Mouse (Mus musculus) bone marrow macrophage, adult 2 months (primary cell): ENCODE results near the gene Odf3l1. TPM values are rescaled to one million over a fixed set of nuclear protein-coding genes. Genes with fewer than 3 reads are reported as not detected.
"Not testable (repeated sequence)": the region's sequence is repeated elsewhere in the genome, so short reads cannot be mapped to it uniquely, and the experiment has no call there.

Experiments
- H3K27ac ChIP-seq: 2 replicates; pipeline ENCODE4 v1.5.1; 2012; ENCODE audit warnings: low read depth, low read length; ENCODE audit not compliant: insufficient read depth
- H3K4me1 ChIP-seq: 2 replicates; pipeline ENCODE4 v1.6.1; 2012; ENCODE audit warnings: low read length; ENCODE audit not compliant: control insufficient read depth, insufficient read depth
- H3K4me3 ChIP-seq: 2 replicates; pipeline ENCODE4 v1.5.1; 2012; ENCODE audit warnings: mild to moderate bottlenecking, low read length, moderate library complexity; ENCODE audit not compliant: insufficient read depth
- CTCF ChIP-seq: IDR thresholded peaks from 2 replicates; pipeline ENCODE4 v1.5.1; 2012; ENCODE audit warnings: low read depth, mild to moderate bottlenecking, low read length, moderate library complexity
- POLR2A ChIP-seq: IDR thresholded peaks from 2 replicates; pipeline ENCODE4 v1.6.1; 2012; ENCODE audit warnings: mild to moderate bottlenecking, low read depth, low read length, borderline replicate concordance
- polyA plus RNA-seq: library from polyadenylated mRNA; stranded (reverse); fragments of >200 nt; gene quantifications from 2 replicates; pipeline ENCODE4 v1.2.4, GENCODE M21; 2012; ENCODE audit not compliant: missing spikeins, insufficient read depth, insufficient read length

Odf3l1 gene
- not detected in 2 replicates for polyA plus RNA-seq

- Histone ChIP-seq H3K4me3 (no peak within 1 kb of the TSS), H3K4me1 (peaks cover 11% of the 10 kb centered on the region; the same call in 1 of the 2 replicates), H3K27ac (no peak within 1 kb of the TSS)
- TF ChIP-seq CTCF: no peak
- no peak for TF ChIP-seq POLR2A
Measured at GRCm38 (mm10) chr9:56864216-56864729, at the start of gene Odf3l1. Gene Odf3l1 (minus strand): TSS chr9:56864679.

- Histone ChIP-seq H3K4me1 (peaks cover 17% of the 10 kb centered on the region), H3K4me3 (no peak overlapping the region), H3K27ac (no peak overlapping the region)
- TF ChIP-seq CTCF: no peak
- no peak for TF ChIP-seq POLR2A
Measured at GRCm38 (mm10) chr9:56913991-56914390, 49.5 kb upstream of the Odf3l1 start.

GRCm38 (mm10) chr9:56911017-56911416, 46.5 kb upstream of the Odf3l1 start:
- no peak for TF ChIP-seq CTCF
- Histone ChIP-seq H3K4me1 (peaks cover 31% of the 10 kb centered on the region), H3K27ac (no peak overlapping the region), H3K4me3 (no peak overlapping the region)

GRCm38 (mm10) chr9:56909991-56910390, 45.5 kb upstream of the Odf3l1 start:
- H3K27ac ChIP-seq, H3K4me3 ChIP-seq: not testable (repeated sequence)
- H3K4me1 ChIP-seq: peaks cover 25% of the 10 kb centered on the region

- Histone ChIP-seq H3K27ac (no peak overlapping the region), H3K4me1 (peaks cover 20% of the 10 kb centered on the region), H3K4me3 (no peak overlapping the region)
- TF ChIP-seq CTCF (no peak), POLR2A (no peak)
Measured at GRCm38 (mm10) chr9:56907549-56907948, 43.1 kb upstream of the Odf3l1 start.

- H3K4me3 ChIP-seq: no peak overlapping the region
- H3K27ac ChIP-seq: no peak overlapping the region
- H3K4me1 ChIP-seq: peaks cover 16% of the 10 kb centered on the region
- no peak for TF ChIP-seq POLR2A
- TF ChIP-seq CTCF: no peak
Measured at GRCm38 (mm10) chr9:56903662-56904061, 39.2 kb upstream of the Odf3l1 start.

- Histone ChIP-seq H3K27ac (no peak overlapping the region), H3K4me1 (peaks cover 5% of the 10 kb centered on the region)
- TF ChIP-seq CTCF: no peak
- TF ChIP-seq POLR2A: no peak
Measured at GRCm38 (mm10) chr9:56901187-56901586, 36.7 kb upstream of the Odf3l1 start.

GRCm38 (mm10) chr9:56900571-56900970, 36.1 kb upstream of the Odf3l1 start:
- Histone ChIP-seq H3K27ac (no peak overlapping the region), H3K4me3 (no peak overlapping the region), H3K4me1 (peaks cover 5% of the 10 kb centered on the region)
- TF ChIP-seq CTCF (no peak), POLR2A (no peak)

More at GRCm38 (mm10) chr9:56901187-56901586, 36.7 kb upstream of the Odf3l1 start:
- H3K4me3 ChIP-seq: no peak overlapping the region

- Histone ChIP-seq H3K4me1 (peaks cover 5% of the 10 kb centered on the region), H3K27ac (no peak overlapping the region)
Measured at GRCm38 (mm10) chr9:56900060-56900459, 35.6 kb upstream of the Odf3l1 start.

GRCm38 (mm10) chr9:56899409-56899808, 34.9 kb upstream of the Odf3l1 start:
- no peak for TF ChIP-seq CTCF
- TF ChIP-seq POLR2A: no peak
- Histone ChIP-seq H3K27ac (no peak overlapping the region), H3K4me3 (no peak overlapping the region), H3K4me1 (peaks cover 5% of the 10 kb centered on the region)

More at GRCm38 (mm10) chr9:56900060-56900459, 35.6 kb upstream of the Odf3l1 start:
- TF ChIP-seq CTCF (no peak), POLR2A (no peak)
- no peak overlapping the region for H3K4me3 ChIP-seq

GRCm38 (mm10) chr9:56896779-56897178, 32.3 kb upstream of the Odf3l1 start:
- Histone ChIP-seq H3K4me1 (peaks cover 5% of the 10 kb centered on the region), H3K27ac (no peak overlapping the region), H3K4me3 (no peak overlapping the region)
- TF ChIP-seq POLR2A (no peak), CTCF (no peak)
